ENCODE assay signal across 16 mouse cellular contexts in genomic region chr7:64238410-64239086, GRCm38 (mm10).
"Had no signal": no experiment of that assay in that cellular context is flagged by ENCODE, and none has a peak within 500 bp of the region (broad histone marks: within the 10 kb centered on the region; RNA-seq: fewer than 3 reads in every experiment).

No protein-coding gene starts in this region.

- DNase-seq: kidney, adult 2 months; kidney, postnatal 25 days; lung, adult 18-20 months; lung, postnatal 10 days; lung, postnatal 36 days; midbrain, embryonic 14.5 days; thymus, postnatal 25 days had no signal

- H3K4me3 ChIP-seq: layer of hippocampus, adult 2 months; liver, embryonic 12.5 days; liver, embryonic 15.5 days; lung, embryonic 15.5 days; megakaryocyte, embryonic 14.5 days; midbrain, embryonic 10.5 days; neural tube, embryonic 13.5 days had no signal

- H3K4me2 ChIP-seq: liver, embryonic 12.5 days; liver, embryonic 15.5 days; lung, embryonic 15.5 days; neural tube, embryonic 13.5 days had no signal

- H3K9me3 ChIP-seq: liver, embryonic 12.5 days; liver, embryonic 15.5 days; lung, embryonic 15.5 days; megakaryocyte, embryonic 14.5 days; midbrain, embryonic 10.5 days; neural tube, embryonic 13.5 days had no signal

- ATAC-seq: liver, embryonic 12.5 days had no signal

- H3K27me3 ChIP-seq: liver, embryonic 12.5 days; liver, embryonic 15.5 days; lung, embryonic 15.5 days; neural tube, embryonic 13.5 days had no signal

- H3K27ac ChIP-seq: kidney, postnatal 0 days; layer of hippocampus, adult 2 months; liver, embryonic 12.5 days; liver, embryonic 15.5 days; lung, embryonic 15.5 days; midbrain, embryonic 10.5 days; neural tube, embryonic 13.5 days; stomach, postnatal 0 days had no signal

- H3K9ac ChIP-seq: liver, embryonic 12.5 days; liver, embryonic 15.5 days; lung, embryonic 15.5 days; neural tube, embryonic 13.5 days had no signal

- H3K4me1 ChIP-seq: liver, embryonic 12.5 days; liver, embryonic 15.5 days; lung, embryonic 15.5 days; megakaryocyte, embryonic 14.5 days; neural tube, embryonic 13.5 days had no signal

- H3K36me3 ChIP-seq: liver, embryonic 12.5 days; liver, embryonic 15.5 days; lung, embryonic 15.5 days; midbrain, embryonic 10.5 days; neural tube, embryonic 13.5 days had no signal
